Mouse (Mus musculus): ENCODE results near the gene Spata4. TPM values are rescaled to one million over a fixed set of nuclear protein-coding genes. Genes with fewer than 3 reads are reported as not detected.

Gene Spata4
- polyA plus RNA-seq (2016; fragmentation: Nextera tagmentation; extraction: Ambion mirVana): not detected in 2 replicates

GRCm38 (mm10) chr8:54600671-54601251 is at the start of gene Spata4:
Gene Spata4, plus strand, starts transcription at chr8:54600781.
- Histone ChIP-seq H3K27me3 (ENCODE audit: insufficient read depth, poor library complexity, severe bottlenecking) (no peaks in the 10 kb centered on the region), H3K36me3 (no peaks in the 10 kb centered on the region), H3K9me3 (no peaks in the 10 kb centered on the region), H3K4me1 (replicated peaks) (peaks cover 7% of the 10 kb centered on the region; the same call in 1 of the 2 replicates), H3K4me3 (peak within 1 kb of the TSS; percentile 53), H3K27ac (peak within 1 kb of the TSS; percentile 64)
- 5% methylated on average over 21 of the region's 21 CpGs for WGBS
- peak; percentile 67 for DNase-seq (ENCODE audit: low spot score)

GRCm38 (mm10) chr8:54554921-54555320 is 45.7 kb upstream of the Spata4 start:
- H3K4me3 ChIP-seq: no peak overlapping the region
- DNase-seq (ENCODE audit: low spot score): no peak
- 84% methylated on average over 2 of the region's 2 CpGs for WGBS

GRCm38 (mm10) chr8:54562137-54562536 is 38.4 kb upstream of the Spata4 start:
- Histone ChIP-seq H3K4me3 (no peak overlapping the region), H3K36me3 (no peaks in the 10 kb centered on the region), H3K27me3 (ENCODE audit: insufficient read depth, poor library complexity, severe bottlenecking) (no peaks in the 10 kb centered on the region), H3K9me3 (no peaks in the 10 kb centered on the region), H3K4me1 (replicated peaks) (no peaks in the 10 kb centered on the region), H3K27ac (no peak overlapping the region)
- WGBS: 83% methylated on average over 4 of the region's 4 CpGs
- DNase-seq (ENCODE audit: low spot score): no peak

More at GRCm38 (mm10) chr8:54554921-54555320, 45.7 kb upstream of the Spata4 start:
- H3K9me3 ChIP-seq: no peaks in the 10 kb centered on the region
- no peak overlapping the region for H3K27ac ChIP-seq
- H3K27me3 ChIP-seq (ENCODE audit: insufficient read depth, poor library complexity, severe bottlenecking): no peaks in the 10 kb centered on the region
- H3K4me1 ChIP-seq (replicated peaks): no peaks in the 10 kb centered on the region
- no peaks in the 10 kb centered on the region for H3K36me3 ChIP-seq

- 96% methylated on average over 1 of the region's 1 CpGs for WGBS
- Histone ChIP-seq H3K9me3 (no peaks in the 10 kb centered on the region), H3K27ac (no peak overlapping the region), H3K36me3 (no peaks in the 10 kb centered on the region), H3K4me1 (replicated peaks) (no peaks in the 10 kb centered on the region), H3K4me3 (no peak overlapping the region), H3K27me3 (ENCODE audit: insufficient read depth, poor library complexity, severe bottlenecking) (no peaks in the 10 kb centered on the region)
- DNase-seq (ENCODE audit: low spot score): no peak
Observed at GRCm38 (mm10) chr8:54565181-54565580, 35.4 kb upstream of the Spata4 start.

GRCm38 (mm10) chr8:54565603-54566260 is 34.8 kb upstream of the Spata4 start:
- 86% methylated on average over 7 of the region's 7 CpGs for WGBS

GRCm38 (mm10) chr8:54567168-54567567 is 33.4 kb upstream of the Spata4 start:
- DNase-seq (ENCODE audit: low spot score): no peak
- H3K27ac ChIP-seq: no peak overlapping the region
- no peaks in the 10 kb centered on the region for H3K27me3 ChIP-seq (ENCODE audit: insufficient read depth, poor library complexity, severe bottlenecking)
- H3K36me3 ChIP-seq: no peaks in the 10 kb centered on the region
- no peaks in the 10 kb centered on the region for H3K9me3 ChIP-seq
- H3K4me1 ChIP-seq (replicated peaks): no peaks in the 10 kb centered on the region
- 90% methylated on average over 2 of the region's 2 CpGs for WGBS
- H3K4me3 ChIP-seq: no peak overlapping the region

More at GRCm38 (mm10) chr8:54565603-54566260, 34.8 kb upstream of the Spata4 start:
- Histone ChIP-seq H3K36me3 (no peaks in the 10 kb centered on the region), H3K9me3 (no peaks in the 10 kb centered on the region), H3K27ac (no peak overlapping the region), H3K4me3 (no peak overlapping the region), H3K4me1 (replicated peaks) (no peaks in the 10 kb centered on the region), H3K27me3 (ENCODE audit: insufficient read depth, poor library complexity, severe bottlenecking) (no peaks in the 10 kb centered on the region)
- DNase-seq (ENCODE audit: low spot score): no peak

- Histone ChIP-seq H3K27me3 (ENCODE audit: insufficient read depth, poor library complexity, severe bottlenecking) (no peaks in the 10 kb centered on the region), H3K4me3 (no peak overlapping the region), H3K9me3 (no peaks in the 10 kb centered on the region), H3K4me1 (replicated peaks) (no peaks in the 10 kb centered on the region), H3K27ac (no peak overlapping the region), H3K36me3 (no peaks in the 10 kb centered on the region)
- WGBS: 80% methylated on average over 15 of the region's 15 CpGs
- DNase-seq (ENCODE audit: low spot score): no peak
Observed at GRCm38 (mm10) chr8:54570618-54571609, 29.7 kb upstream of the Spata4 start.

- Histone ChIP-seq H3K27ac (no peak overlapping the region), H3K9me3 (no peaks in the 10 kb centered on the region), H3K4me3 (no peak overlapping the region), H3K27me3 (ENCODE audit: insufficient read depth, poor library complexity, severe bottlenecking) (no peaks in the 10 kb centered on the region), H3K36me3 (no peaks in the 10 kb centered on the region), H3K4me1 (replicated peaks) (no peaks in the 10 kb centered on the region)
- WGBS: 80% methylated on average over 3 of the region's 3 CpGs
- DNase-seq (ENCODE audit: low spot score): no peak
Observed at GRCm38 (mm10) chr8:54581436-54581835, 19.1 kb upstream of the Spata4 start.

- no peaks in the 10 kb centered on the region for H3K36me3 ChIP-seq
- no peaks in the 10 kb centered on the region for H3K4me1 ChIP-seq (replicated peaks)
- H3K27me3 ChIP-seq (ENCODE audit: insufficient read depth, poor library complexity, severe bottlenecking): no peaks in the 10 kb centered on the region
- H3K27ac ChIP-seq: no peak overlapping the region
- 0 out of 2 replicates have a peak, but pooled peaks cover 4% of the 10 kb centered on the region for H3K9me3 ChIP-seq
- no peak for DNase-seq (ENCODE audit: low spot score)
- 61% methylated on average over 1 of the region's 1 CpGs for WGBS
- no peak overlapping the region for H3K4me3 ChIP-seq
Observed at GRCm38 (mm10) chr8:54582886-54583285, 17.7 kb upstream of the Spata4 start.

GRCm38 (mm10) chr8:54594634-54595033 is 5.9 kb upstream of the Spata4 start:
- WGBS: 95% methylated on average over 5 of the region's 5 CpGs

GRCm38 (mm10) chr8:54596051-54596450 is 4.5 kb upstream of the Spata4 start:
- WGBS: 59% methylated on average over 2 of the region's 2 CpGs
- DNase-seq (ENCODE audit: low spot score): no peak
- H3K9me3 ChIP-seq: no peaks in the 10 kb centered on the region

More at GRCm38 (mm10) chr8:54594634-54595033, 5.9 kb upstream of the Spata4 start:
- H3K27me3 ChIP-seq (ENCODE audit: insufficient read depth, poor library complexity, severe bottlenecking): no peaks in the 10 kb centered on the region
- H3K27ac ChIP-seq: no peak overlapping the region
- no peak for DNase-seq (ENCODE audit: low spot score)
- no peaks in the 10 kb centered on the region for H3K4me1 ChIP-seq (replicated peaks)
- no peak overlapping the region for H3K4me3 ChIP-seq
- H3K36me3 ChIP-seq: no peaks in the 10 kb centered on the region
- H3K9me3 ChIP-seq: no peaks in the 10 kb centered on the region

GRCm38 (mm10) chr8:54596940-54597339 is 3.6 kb upstream of the Spata4 start:
- H3K27ac ChIP-seq: no peak overlapping the region
- H3K9me3 ChIP-seq: no peaks in the 10 kb centered on the region
- peaks cover 7% of the 10 kb centered on the region; the same call in 1 of the 2 replicates for H3K4me1 ChIP-seq (replicated peaks)
- no peaks in the 10 kb centered on the region for H3K36me3 ChIP-seq
- H3K27me3 ChIP-seq (ENCODE audit: insufficient read depth, poor library complexity, severe bottlenecking): no peaks in the 10 kb centered on the region
- no peak for DNase-seq (ENCODE audit: low spot score)
- 94% methylated on average over 2 of the region's 2 CpGs for WGBS
- H3K4me3 ChIP-seq: no peak overlapping the region

More at GRCm38 (mm10) chr8:54596051-54596450, 4.5 kb upstream of the Spata4 start:
- H3K36me3 ChIP-seq: no peaks in the 10 kb centered on the region
- no peak overlapping the region for H3K27ac ChIP-seq
- peaks cover 7% of the 10 kb centered on the region; the same call in 1 of the 2 replicates for H3K4me1 ChIP-seq (replicated peaks)
- H3K27me3 ChIP-seq (ENCODE audit: insufficient read depth, poor library complexity, severe bottlenecking): no peaks in the 10 kb centered on the region
- H3K4me3 ChIP-seq: no peak overlapping the region

Measured in hindbrain, embryonic 10.5 days (tissue).